Mouse (Mus musculus) T-helper 17 cell (primary cell): ENCODE measurements at regions not wholly inside any gene's neighbourhood (a gene's known extent, or its start where the extent isn't known, plus 50 kb on each side); places are given as distances from the start of the nearest gene placed in this dataset.

Experiments used
- in situ Hi-C, 2 experiments: fragments of 300-600 bp; cut with MboI, MseI; formaldehyde crosslinking; loops; 1 replicate in 1 of 2; 2 replicates in 1 of 2; pipeline ENCODE4 v1.15.1; 2025; ENCODE audit warnings: high pct_unique_total_duplicates in 2 of 2

DNA sequence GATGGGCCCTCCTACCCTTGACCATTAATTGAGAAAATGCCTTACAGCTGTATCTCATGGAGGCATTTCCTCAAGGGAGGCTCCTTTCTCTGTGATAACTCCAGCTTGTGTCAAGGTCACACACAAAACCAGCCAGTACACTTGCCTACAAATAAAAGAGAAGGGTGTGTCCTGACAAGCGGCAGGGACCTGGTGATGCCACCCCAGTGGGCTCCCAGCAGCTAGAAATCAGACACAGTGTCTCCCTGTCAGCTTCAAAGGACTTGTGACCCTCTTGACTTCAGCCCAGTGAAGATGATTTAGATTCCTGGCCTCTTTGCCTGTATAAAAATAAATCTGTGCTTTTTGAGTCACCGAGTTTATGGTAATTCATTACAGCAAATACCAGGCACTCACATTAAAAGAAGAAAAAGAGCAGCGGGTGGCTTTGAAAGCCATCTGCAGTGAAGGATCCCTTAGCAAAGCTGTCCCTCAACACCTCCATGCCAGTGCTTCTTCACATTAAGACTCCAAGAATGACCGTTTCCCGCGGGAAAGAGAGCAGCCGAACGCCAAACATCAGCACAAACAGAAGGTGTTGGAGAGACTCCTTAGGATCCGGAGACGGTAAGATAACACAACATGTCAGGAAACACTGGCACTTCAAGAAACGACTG is 273.5 kb downstream of the Gxylt1 start:
- in situ Hi-C loops: loop anchor here in 1 of 2 experiments (10.0 kb wide), 1 partner anchor 1043 kb away; no protein-coding TSS in a partner anchor

DNA sequence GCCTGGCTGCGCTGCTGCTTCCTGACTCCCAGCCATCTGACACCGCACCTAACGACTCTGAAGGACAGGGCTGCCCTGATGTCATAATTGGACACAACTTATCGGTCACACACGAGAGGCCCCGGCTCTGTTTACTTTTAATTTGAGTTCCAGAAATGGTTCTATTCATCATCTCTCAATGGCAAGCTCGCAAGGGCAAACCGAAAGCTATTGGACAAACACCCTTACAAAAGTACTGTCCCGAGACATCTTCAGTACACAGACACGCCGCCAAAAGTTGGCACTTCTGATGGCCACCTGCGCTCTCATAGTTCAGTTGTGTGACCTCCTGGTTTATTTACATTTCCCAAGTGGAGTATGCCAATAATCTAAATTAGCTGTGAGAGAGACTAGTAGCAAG is 274.9 kb downstream of the Gxylt1 start:
- in situ Hi-C loops: loop anchor here in 1 of 2 experiments (10.0 kb wide), 1 partner anchor 1045 kb away; no protein-coding TSS in a partner anchor

DNA sequence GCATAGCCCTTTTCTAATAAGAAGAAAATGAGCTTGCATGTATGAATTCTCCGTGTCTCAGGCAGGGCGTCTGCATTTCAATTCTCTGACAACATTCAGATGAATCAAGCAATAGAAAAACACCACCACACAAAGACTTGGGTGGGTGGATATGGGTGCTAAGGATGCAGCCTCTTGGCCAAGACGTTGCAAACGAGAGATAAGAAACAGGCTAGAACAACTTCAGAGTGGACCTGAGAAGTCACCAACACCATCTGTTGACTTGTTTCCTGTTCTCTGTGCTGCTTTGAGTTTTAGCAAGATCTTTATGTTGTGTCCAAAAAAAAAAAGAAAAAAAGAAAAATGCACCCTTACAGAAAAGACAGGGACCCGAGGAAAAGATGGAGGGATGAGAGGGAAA is 277.0 kb downstream of the Gxylt1 start:
- in situ Hi-C loops: loop anchor here in 1 of 2 experiments (10.0 kb wide), 1 partner anchor 217 kb away; no protein-coding TSS in a partner anchor

DNA sequence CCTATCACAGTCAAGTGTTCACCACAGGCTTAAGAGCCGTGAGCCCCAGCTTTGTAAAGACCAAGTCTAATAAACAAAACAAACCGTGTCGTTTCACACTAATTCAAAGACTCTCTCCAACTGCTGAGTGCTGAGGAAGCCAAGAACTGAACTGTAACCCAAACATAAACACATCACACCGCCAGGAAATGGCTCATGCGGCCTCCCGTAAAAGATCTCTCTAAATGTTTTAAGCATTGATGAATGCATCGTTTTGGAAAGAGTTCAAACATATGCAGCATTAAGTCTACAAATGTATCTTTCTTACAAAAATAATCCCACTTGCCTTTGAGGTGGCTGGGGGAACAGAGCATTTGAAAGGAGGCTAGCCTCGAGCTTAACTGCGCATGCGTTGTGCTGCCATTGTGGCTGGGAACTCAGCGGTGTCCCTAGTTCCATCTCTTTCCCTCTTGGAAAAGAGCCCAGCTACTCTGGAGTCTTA is 280.7 kb downstream of the Gxylt1 start:
- in situ Hi-C loops: loop anchor here (5.0 to 10.0 kb wide), 2 partner anchors 98 to 221 kb away; no protein-coding TSS in a partner anchor

DNA sequence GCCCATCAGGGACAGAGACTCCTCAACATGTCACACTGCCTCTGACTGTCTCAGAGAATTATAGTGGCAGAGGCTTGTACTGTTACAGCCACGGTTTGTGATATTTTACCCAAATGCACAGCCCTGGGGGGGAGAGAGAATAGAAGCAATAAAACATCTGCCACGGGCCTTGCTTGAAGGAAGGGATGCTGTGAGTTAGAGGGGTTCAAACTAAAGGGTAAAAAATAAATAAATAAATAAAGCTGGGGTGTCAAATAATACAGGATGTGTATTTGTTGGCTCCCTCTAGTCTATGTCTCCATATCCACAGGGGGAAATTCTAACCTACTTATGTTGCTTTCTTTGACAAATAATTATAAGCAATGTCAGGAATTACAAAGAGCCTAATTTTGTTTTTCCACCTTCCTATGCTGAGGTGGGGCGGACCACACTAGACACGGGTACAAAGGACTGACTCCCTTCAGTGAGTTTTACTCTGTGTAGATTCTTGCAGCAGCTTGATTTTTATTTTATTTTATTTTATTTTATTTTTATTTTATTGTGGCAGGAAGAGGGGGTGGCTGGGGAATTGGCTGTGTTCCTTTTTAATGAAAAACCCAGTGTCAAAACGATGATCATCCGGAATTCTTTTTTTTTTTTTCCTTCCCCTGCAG is 281.3 kb downstream of the Gxylt1 start:
- in situ Hi-C loops: loop anchor here (5.0 to 10.0 kb wide), 2 partner anchors 99 to 221 kb away; no protein-coding TSS in a partner anchor

DNA sequence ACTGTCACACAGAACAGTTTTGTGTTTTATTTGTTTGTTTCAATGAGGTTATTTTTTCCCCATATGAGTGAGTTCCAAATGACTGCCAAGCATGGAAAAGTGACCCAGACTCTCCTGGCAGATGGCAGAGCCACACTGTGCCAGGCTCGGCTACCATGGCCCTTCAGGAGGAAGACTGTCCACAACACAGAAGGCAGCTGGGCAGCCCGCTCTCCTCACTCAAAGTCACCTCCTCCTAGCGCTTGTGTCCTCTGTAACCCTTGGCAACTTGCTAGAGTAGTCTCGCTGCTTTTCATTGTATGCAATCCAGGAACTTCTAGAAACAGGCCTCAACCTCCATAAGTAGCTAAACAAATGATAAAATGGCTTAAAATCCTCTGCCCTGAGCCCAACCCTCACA is 299.2 kb downstream of the Gxylt1 start:
- in situ Hi-C loops: no loop called here

DNA sequence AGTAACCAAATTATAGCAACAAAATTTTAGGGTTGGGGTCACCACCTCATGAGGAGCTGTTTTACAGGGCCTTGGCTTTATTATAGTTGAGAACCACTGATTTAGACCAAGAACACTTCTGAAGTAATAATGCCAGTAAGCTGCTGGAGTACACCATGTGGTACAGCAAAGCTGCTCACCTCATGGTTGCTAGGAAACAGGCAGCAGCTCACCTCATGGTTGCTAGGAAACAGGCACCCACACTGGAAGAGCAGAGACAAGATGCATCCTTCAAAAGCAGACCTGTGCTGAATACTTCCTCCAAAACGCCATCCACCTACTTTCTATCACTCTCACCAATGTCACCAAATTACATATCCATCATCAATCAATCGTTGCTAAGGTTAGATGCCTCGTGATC is 300.0 kb downstream of the Gxylt1 start:
- in situ Hi-C loops: no loop called here

DNA sequence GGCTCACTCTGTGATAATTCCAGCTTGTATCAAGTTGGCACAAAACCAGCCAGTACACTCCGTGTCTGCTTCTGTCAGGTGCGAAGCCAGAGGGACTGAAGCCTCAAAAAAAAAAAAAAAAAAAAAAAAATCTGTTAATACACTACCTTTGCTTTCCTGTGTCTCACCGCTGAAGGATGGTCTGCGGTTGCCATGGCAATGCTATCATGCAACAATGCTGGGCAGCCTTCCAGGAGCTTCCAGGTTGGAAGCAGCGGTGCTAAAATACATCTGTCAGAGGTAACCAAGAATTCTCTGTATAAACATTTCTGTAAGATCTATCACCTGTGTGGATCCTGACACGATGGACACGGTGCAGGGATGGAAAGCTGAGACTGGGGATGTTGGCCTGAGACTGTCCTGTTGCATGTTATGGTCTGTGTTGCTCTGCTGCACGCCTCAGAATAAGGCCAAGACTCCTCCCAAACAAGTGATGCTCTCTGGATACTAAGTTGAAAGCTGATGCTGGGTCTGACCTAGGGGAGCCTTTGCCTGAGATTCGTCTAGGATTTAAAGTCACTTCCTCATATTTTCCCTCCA is 301.2 kb downstream of the Gxylt1 start:
- in situ Hi-C loops: no loop called here

DNA sequence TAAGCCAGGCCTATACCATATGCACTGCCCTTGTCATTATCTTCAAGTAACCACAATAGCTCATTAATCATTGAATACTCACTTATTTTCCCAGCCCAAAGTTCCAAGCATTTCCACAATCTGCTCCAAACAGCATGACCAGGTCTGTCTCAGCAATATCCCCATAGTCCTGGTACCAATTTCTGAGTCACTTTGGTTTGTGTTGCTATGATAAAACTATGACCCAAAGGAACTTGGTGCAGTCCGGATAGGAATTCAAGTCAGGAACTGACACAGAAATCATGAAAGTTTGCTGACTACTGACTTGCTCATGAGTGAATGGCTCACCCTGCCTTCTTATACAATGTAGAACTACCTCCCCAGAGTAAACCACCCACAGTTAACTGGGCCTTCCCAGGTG is 309.4 kb downstream of the Gxylt1 start:
- in situ Hi-C loops: no loop called here

DNA sequence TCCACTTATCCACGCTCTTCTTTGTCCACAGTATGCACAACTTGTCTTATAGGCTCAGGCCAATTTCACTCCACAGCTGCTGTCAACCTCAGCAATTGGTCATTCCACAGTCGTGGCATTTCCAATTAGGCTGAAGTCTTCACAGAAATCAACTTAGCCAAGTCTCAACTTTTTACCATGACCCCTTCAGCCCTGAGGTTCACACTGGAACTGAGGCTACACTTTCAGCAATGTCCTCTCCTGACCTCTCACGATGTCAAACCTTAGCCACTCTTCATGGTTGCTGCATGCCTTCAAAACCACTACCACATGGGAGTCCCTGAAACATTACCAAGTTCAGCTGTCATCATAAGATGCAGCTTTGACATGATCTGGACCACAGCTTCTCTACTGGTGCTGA is 310.1 kb downstream of the Gxylt1 start:
- in situ Hi-C loops: no loop called here

DNA sequence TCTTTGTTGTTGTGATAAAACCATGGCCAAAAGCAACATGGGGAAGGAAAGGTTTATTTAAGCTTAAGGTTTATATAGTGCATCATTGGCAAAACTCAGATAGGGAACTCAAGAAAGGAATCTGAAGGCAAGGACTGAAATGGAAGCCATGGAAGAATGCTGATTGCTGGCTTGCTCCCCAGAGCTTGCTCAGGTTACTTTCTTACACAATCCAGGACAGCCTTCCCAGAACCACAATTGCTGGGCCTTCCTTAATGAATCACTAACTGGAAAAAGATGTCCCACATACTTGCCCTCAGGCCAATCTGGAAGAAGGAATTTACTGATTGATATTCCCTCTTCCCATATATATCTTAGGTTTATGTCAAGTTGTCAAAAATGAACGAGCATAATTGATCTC is 310.8 kb downstream of the Gxylt1 start:
- in situ Hi-C loops: no loop called here

DNA sequence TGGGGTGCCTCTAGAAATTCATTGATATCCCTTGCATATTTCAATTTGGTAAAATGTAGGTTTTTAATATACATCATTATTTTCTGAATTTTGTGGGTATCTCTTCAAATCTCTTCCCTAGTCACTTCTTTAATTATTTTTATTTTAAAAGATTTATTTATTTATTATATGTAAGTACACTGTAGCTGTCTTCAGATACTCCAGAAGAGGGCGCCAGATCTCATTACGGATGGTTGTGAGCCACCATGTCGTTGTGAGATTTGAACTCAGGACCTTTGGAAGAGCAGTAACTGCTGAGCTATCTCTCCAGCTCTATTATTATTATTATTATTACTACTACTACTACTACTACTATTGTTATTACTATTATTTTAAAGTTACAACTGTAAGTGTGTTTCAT is 324.1 kb downstream of the Gxylt1 start:
- in situ Hi-C loops: loop anchor here in 1 of 2 experiments (10.0 kb wide), 1 partner anchor 676 kb away; no protein-coding TSS in a partner anchor

DNA sequence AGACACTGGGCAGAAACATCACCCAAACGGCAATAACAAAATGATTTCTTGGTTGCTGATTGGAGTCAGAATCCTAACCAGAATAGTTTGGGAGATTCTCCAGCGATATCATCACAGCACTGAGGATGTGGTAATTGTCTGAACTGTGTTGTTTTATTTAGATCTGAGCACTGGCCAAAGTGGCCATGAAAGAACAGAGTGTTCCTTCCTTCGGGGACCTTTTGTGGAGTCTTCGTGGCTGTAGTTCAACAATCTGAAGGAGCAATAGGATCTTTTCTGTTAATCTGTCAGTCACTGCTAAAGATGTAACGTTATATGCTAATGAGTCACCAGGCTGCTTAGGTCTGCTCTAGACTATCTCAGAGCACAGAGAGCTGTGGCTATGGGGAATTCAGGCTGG is 328.8 kb downstream of the Gxylt1 start:
- in situ Hi-C loops: no loop called here

DNA sequence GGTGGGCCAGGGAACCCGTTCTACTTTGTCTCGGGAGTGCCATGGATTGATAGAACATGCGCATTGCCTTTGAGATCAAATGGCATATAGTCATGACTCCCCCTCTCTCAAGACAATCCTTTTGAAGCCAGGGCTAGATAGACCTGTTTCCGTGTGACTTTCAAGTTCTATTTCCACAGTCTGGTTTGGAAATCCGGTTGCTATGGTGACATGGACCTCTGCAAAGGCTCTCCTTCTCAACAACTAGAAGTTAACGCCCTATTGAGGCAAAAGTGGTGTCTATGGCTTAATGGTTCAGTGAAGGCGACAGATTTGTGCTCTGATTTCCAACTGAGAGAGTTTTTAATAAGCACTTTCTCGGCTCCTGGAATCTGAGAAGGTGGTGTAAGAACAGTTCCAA is 371.2 kb downstream of the Gxylt1 start:
- in situ Hi-C loops: loop anchor here in 1 of 2 experiments (10.0 kb wide), 1 partner anchor 619 kb away; no protein-coding TSS in a partner anchor

DNA sequence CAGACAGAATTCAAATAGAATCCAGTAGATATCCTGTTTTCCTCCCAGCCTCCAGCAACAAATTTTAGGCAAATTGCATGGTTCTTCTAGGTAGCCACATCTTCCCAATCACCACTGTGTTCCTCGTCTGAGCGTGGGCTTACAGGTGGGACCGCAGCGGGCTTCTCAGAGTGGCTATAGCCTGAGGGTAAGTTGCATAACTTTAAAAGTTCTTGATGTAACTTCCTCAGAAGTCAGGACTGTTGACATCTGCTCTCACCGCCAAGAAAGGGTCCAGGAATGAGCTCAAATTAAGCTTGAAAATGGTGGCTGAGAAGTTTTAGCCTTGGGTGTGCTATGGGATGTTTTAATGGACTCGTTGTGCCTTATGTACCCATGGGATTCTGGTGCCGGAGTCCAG is 377.7 kb downstream of the Gxylt1 start:
- in situ Hi-C loops: no loop called here

DNA sequence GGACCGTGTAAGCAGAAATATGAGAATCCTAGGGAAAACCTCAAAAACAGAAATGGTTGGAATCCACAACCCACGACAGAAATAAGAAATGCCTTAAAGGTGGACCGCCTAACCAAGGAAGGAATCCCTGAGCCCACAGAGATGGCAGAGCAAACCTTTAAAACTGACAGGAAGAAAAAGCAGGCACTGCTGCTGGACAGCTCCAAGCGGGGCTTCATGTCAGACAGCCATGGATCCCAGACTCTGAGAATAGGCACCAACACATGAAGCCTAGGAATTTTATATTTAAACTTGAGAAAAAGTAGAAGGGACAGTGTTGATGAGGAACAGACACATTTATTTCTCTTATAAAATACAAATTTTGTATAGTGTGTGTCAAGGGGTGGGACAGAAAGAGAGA is 379.1 kb downstream of the Gxylt1 start:
- in situ Hi-C loops: no loop called here

DNA sequence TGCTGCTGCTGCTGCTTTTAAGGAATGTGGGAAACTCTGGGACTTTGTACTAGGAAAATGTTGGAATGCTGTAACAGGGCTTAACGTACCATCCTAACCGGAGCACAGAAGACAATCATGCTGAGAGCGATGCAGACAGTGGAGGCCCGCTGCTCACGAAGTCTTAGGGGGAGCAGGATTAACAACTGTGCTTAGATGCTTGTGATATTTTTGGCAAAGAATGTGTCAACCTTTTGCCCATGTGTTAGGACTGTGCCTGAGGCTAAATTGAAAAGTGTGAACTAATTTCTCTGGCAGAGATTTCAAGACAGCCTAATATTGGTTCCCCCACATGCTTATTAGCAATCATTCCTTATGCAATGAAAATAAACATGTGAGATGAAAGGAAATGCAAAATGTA is 398.5 kb downstream of the Gxylt1 start:
- in situ Hi-C loops: no loop called here

DNA sequence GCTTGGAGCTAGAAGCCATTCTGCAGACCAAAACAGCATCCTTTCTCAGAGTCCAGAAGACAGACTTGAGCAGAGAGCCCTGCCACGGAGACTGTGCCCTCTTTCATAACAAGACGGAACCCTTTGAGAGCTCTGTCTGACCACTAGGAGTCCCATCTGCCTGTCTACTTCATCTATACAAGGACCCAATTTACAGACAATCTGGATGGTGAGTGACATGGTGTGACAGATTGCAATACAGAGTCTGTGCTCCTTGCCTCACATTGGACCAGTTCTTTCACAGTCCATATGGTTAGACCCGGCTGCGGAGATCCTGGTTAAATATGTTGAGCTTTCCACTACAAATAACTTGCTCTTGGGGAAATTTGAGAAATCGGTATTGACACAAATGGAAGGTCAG is 410.9 kb downstream of the Gxylt1 start:
- in situ Hi-C loops: no loop called here

DNA sequence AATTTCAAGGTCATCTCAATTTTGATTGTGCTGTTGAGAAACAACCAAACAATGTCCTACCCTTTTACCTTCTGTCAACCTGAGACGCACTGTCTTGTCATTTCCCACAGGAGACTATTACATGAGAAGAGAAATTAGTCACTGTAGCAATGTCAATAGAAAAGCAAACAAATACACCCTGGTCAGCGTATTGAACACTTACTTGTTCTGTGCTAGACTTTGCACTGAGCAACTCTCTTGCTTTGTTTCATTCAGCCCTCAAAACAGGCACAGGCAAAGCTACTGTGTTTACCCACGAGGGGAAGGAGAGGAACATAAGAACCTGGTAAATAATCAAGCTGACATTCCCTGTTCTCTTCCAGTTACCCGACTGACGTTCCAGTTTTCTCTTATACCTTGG is 424.1 kb downstream of the Gxylt1 start:
- in situ Hi-C loops: no loop called here

DNA sequence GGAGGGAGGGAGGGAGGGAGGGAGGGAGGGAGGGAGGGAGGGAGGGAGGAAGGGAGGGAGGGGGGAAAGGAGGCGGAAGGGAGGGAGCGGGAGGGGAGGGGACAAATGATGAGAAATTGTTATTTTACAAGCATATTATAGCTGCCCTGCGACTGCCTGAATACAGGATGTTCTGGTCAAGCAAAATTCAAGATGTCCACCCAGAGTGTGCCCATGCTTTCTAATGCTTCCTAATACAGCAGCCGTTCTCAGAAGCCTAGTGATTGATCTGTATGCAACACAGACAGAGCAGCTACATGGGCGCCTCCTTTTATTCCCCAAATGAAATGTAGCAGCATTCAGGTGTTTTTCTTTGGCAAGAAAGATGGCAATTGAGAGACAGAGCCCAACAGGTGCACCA is 434.9 kb downstream of the Gxylt1 start:
- in situ Hi-C loops: no loop called here

DNA sequence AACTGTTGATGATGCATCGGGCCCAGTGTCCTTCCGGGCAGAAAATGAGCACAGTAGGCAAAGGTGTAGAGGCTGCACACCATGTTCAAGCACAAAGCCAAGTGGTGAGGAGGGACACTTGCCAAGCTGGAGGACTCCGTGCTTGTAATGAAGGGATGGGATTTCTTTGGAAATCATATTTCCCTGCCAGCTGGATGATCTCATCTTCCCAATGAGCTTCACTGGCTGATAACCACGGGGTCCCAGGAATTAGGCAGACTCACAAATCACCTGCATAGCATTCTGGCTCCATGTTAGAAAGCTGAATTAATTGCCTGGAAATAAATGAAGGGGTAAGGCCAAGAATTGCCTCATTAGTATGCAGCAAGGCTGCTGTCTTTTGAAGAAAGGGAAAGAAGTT is 435.4 kb downstream of the Gxylt1 start:
- in situ Hi-C loops: no loop called here

DNA sequence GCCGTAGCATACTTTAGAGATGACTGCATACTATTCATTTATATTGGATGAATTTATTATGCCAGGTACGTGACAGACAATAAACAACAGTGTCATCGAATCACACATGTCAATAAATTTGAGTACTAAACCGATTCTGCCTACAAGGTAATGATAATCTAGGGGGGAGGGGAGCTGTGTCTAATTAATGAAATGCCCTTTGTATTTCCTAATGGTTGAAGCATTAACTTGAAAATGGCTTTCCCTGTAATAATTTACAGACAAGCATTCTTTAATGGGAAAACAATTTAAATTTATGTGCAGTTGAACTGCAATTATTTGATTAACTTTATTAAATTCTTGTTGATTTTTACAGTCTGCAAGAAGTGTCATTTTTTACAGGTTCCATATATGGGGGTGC is 429.5 kb downstream of the Pdzrn4 start:
- in situ Hi-C loops: loop anchor here in 1 of 2 experiments (10.0 kb wide), 1 partner anchor 221 kb away; no protein-coding TSS in a partner anchor
